In the genomic region with DNA sequence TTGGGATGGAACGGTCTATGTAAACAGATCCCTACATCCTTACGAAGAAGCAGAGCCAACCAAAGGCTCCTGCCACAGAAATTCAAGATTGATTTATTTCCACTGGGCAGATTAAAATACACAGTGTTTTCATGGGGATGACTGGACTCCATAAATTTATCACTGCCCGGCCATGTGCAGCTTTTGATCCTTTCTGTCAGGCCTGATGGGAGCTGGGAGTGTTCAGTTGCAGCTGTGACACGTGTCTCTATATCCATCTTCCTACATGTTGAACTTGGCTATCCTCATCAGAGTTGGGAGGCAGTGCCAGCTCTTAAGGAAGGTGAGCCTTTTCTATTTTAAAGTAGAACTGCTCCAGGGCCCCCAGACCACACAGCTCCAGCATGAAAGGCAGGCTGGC, we compare ENCODE assay signal across 17 mouse cellular contexts.
DNase-seq lines count a peak whose midpoint lies in the region; ATAC-seq lines count a peak whose summit lies in the region.
"Had no signal": no experiment of that assay in that cellular context is flagged by ENCODE, and none has a peak within 500 bp of the region (broad histone marks: within the 10 kb centered on the region; RNA-seq: fewer than 3 reads in every experiment).

No protein-coding gene starts in this region.

- no peaks in the 10 kb centered on the region for H3K4me1 ChIP-seq in embryonic facial prominence, embryonic 12.5 days
- H3K4me1 ChIP-seq in embryonic facial prominence, embryonic 10.5 days: 0 out of 2 replicates have a peak, but pooled peaks cover 3% of the 10 kb centered on the region
- peaks cover 23% of the 10 kb centered on the region for H3K4me1 ChIP-seq in kidney, embryonic 15.5 days
- H3K4me1 ChIP-seq in limb, embryonic 15.5 days: peaks cover 7% of the 10 kb centered on the region; the same call in 1 of the 2 replicates
- H3K4me1 ChIP-seq: forebrain, embryonic 15.5 days; megakaryocyte, embryonic 14.5 days had no signal

- no peak for ATAC-seq in embryonic facial prominence, embryonic 12.5 days (ENCODE audit: insufficient number of reproducible peaks, insufficient read depth, low FRiP score, low TSS enrichment)
- ATAC-seq in kidney, embryonic 15.5 days (replicated peaks; ENCODE audit: low FRiP score): peak; percentile 52; the same call in 1 of the 2 replicates
- ATAC-seq in limb, embryonic 15.5 days (ENCODE audit: insufficient number of reproducible peaks, low FRiP score, low TSS enrichment, low read depth): peak; percentile 83
- ATAC-seq: forebrain, embryonic 15.5 days; lung, postnatal 0 days had no signal

- no peaks in the 10 kb centered on the region for H3K36me3 ChIP-seq in embryonic facial prominence, embryonic 12.5 days
- no peaks in the 10 kb centered on the region for H3K36me3 ChIP-seq in embryonic facial prominence, embryonic 10.5 days (replicated peaks)
- no peaks in the 10 kb centered on the region for H3K36me3 ChIP-seq in kidney, embryonic 15.5 days
- H3K36me3 ChIP-seq in limb, embryonic 15.5 days: no peaks in the 10 kb centered on the region
- H3K36me3 ChIP-seq: forebrain, embryonic 15.5 days had no signal

- no peak overlapping the region for H3K9ac ChIP-seq in embryonic facial prominence, embryonic 12.5 days
- no peak overlapping the region for H3K9ac ChIP-seq in kidney, embryonic 15.5 days
- no peak overlapping the region for H3K9ac ChIP-seq in limb, embryonic 15.5 days
- H3K9ac ChIP-seq: forebrain, embryonic 15.5 days had no signal

- H3K9me3 ChIP-seq in embryonic facial prominence, embryonic 12.5 days: no peaks in the 10 kb centered on the region
- no peaks in the 10 kb centered on the region for H3K9me3 ChIP-seq in embryonic facial prominence, embryonic 10.5 days
- H3K9me3 ChIP-seq in kidney, embryonic 15.5 days (replicated peaks): no peaks in the 10 kb centered on the region
- no peaks in the 10 kb centered on the region for H3K9me3 ChIP-seq in limb, embryonic 15.5 days
- H3K9me3 ChIP-seq: forebrain, embryonic 15.5 days had no signal

- no peak overlapping the region for H3K4me2 ChIP-seq in embryonic facial prominence, embryonic 12.5 days (replicated peaks)
- no peak overlapping the region for H3K4me2 ChIP-seq in kidney, embryonic 15.5 days
- H3K4me2 ChIP-seq in limb, embryonic 15.5 days: no peak overlapping the region
- H3K4me2 ChIP-seq: forebrain, embryonic 15.5 days; liver, embryonic 11.5 days had no signal

- H3K27me3 ChIP-seq in embryonic facial prominence, embryonic 12.5 days: no peaks in the 10 kb centered on the region
- no peaks in the 10 kb centered on the region for H3K27me3 ChIP-seq in embryonic facial prominence, embryonic 10.5 days (replicated peaks; ENCODE audit: low read depth, poor library complexity, severe bottlenecking)
- no peaks in the 10 kb centered on the region for H3K27me3 ChIP-seq in kidney, embryonic 15.5 days
- no peaks in the 10 kb centered on the region for H3K27me3 ChIP-seq in limb, embryonic 15.5 days
- H3K27me3 ChIP-seq: forebrain, embryonic 15.5 days; megakaryocyte, embryonic 14.5 days had no signal

- DNase-seq in embryonic facial prominence, embryonic 10.5 days (ENCODE audit: low spot score): no peak
- no peak for DNase-seq in kidney, postnatal 14 days
- DNase-seq in NIH3T3 (ENCODE audit: low read depth): peak; percentile 48
- DNase-seq in thymus, adult 18-20 months: no peak
- no peak for DNase-seq in spleen, postnatal 14 days (ENCODE audit: low spot score in 2 of 2)
- DNase-seq: cerebellum, postnatal 10 days; embryo, embryonic 11 days; kidney, postnatal 10 days; right cerebral cortex, adult 18-20 months; thymus, postnatal 25 days had no signal

- 62% methylated on average over 4 of the region's 4 CpGs for WGBS in embryonic facial prominence, embryonic 12.5 days
- WGBS in embryonic facial prominence, embryonic 10.5 days: 86% methylated on average over 4 of the region's 4 CpGs
- 28% methylated on average over 4 of the region's 4 CpGs for WGBS in kidney, embryonic 15.5 days
- 45% methylated on average over 4 of the region's 4 CpGs for WGBS in limb, embryonic 15.5 days

- H3K4me3 ChIP-seq in embryonic facial prominence, embryonic 12.5 days: no peak overlapping the region
- H3K4me3 ChIP-seq in embryonic facial prominence, embryonic 10.5 days: no peak overlapping the region
- H3K4me3 ChIP-seq in kidney, embryonic 15.5 days (replicated peaks): no peak overlapping the region
- no peak overlapping the region for H3K4me3 ChIP-seq in limb, embryonic 15.5 days
- H3K4me3 ChIP-seq: forebrain, embryonic 15.5 days; megakaryocyte, embryonic 14.5 days had no signal

- peak overlapping the region; percentile 33 for H3K27ac ChIP-seq in embryonic facial prominence, embryonic 12.5 days
- no peak overlapping the region for H3K27ac ChIP-seq in embryonic facial prominence, embryonic 10.5 days (replicated peaks)
- no peak overlapping the region for H3K27ac ChIP-seq in kidney, embryonic 15.5 days
- H3K27ac ChIP-seq in limb, embryonic 15.5 days: peak overlapping the region; percentile 87
- H3K27ac ChIP-seq: forebrain, embryonic 15.5 days had no signal

Comparison
In these comparisons a context has a peak if more than half of its experiments do, and no peak if none do; other contexts are left out.
1. H3K27ac ChIP-seq: peak in embryonic facial prominence, embryonic 12.5 days (single experiment) and limb, embryonic 15.5 days (single experiment); none in embryonic facial prominence, embryonic 10.5 days (single experiment) and kidney, embryonic 15.5 days (single experiment).